10 mouse cellular contexts compared by ENCODE assay signal in the genomic region with DNA sequence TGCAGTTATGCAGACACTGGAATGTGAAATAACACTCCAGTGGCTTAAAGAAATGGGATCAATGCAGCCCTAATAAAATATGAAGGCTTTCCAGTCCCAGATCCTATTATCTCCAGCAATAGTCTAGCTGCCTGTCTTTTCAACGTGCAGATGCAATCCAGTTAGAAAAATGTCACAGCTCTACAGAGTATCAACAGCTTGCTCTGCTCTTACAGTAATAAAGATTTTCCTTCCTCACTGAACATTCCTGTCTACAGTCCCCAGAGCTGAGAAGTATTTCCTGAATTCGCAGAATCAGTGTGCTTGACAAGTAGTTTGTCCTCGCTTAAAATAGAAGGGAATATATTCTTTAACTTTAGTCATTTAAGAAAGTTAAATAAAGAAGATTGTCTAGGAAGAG.
"Had no signal": no experiment of that assay in that cellular context is flagged by ENCODE, and none has a peak within 500 bp of the region (broad histone marks: within the 10 kb centered on the region; RNA-seq: fewer than 3 reads in every experiment).

No protein-coding gene starts in this region.

- H3K4me3 ChIP-seq: left cerebral cortex, adult 2 months; midbrain, embryonic 12.5 days; neural tube, embryonic 13.5 days had no signal

- ATAC-seq: intestine, embryonic 16.5 days had no signal

- H3K27me3 ChIP-seq: midbrain, embryonic 12.5 days; neural tube, embryonic 13.5 days had no signal

- H3K4me2 ChIP-seq: midbrain, embryonic 12.5 days; neural tube, embryonic 13.5 days had no signal

- H3K27ac ChIP-seq: left cerebral cortex, adult 2 months; liver, embryonic 14.5 days; midbrain, embryonic 12.5 days; neural tube, embryonic 13.5 days; stomach, postnatal 0 days had no signal

- DNase-seq: kidney, adult 8-10 months; lung, adult 18-20 months; right cerebral cortex, adult 18-20 months; thymus, postnatal 4 days had no signal

- H3K9me3 ChIP-seq: midbrain, embryonic 12.5 days; neural tube, embryonic 13.5 days had no signal

- H3K36me3 ChIP-seq: midbrain, embryonic 12.5 days; neural tube, embryonic 13.5 days had no signal

- H3K9ac ChIP-seq: liver, embryonic 14.5 days; midbrain, embryonic 12.5 days; neural tube, embryonic 13.5 days had no signal

- H3K4me1 ChIP-seq: midbrain, embryonic 12.5 days; neural tube, embryonic 13.5 days had no signal
